Mouse (Mus musculus) telencephalon, adult 2 months (tissue): ENCODE measurements around the gene Ap4e1.
"Not testable (repeated sequence)": the region's sequence is repeated elsewhere in the genome, so short reads cannot be mapped to it uniquely, and the experiment has no call there.

Experiments
- DNase-seq: peaks from one replicate; pipeline ENCODE4 v3.0.0-alpha.2; 2011; ENCODE audit warnings: low read depth, low spot score

The Ap4e1 gene

GRCm38 (mm10) chr2:127074116-127074515 lies 65.6 kb downstream of the Ap4e1 start:
- no peak for DNase-seq

DNA sequence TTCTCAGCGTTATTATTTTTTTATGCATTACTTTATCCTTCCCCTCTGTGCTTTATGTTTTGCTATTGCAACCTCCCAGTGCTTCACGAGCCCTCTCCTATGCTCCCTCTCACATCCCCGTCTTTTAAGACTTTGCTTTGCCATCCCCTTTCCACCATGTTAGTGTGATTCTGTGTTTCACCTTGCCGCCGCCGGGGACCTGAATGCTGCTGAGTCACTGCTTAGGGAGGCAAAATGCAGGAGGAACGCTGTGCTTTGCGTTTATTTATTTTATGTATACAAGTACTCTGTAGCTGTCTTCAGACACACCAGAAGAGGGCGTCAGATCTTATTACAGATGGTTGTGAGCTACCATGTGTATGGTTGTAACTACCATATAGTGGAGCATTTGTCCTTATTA lies 69.1 kb downstream of the Ap4e1 start:
- DNase-seq = no peak

GRCm38 (mm10) chr2:127079066-127079465 lies 70.5 kb downstream of the Ap4e1 start:
- DNase-seq = not testable (repeated sequence)

DNA sequence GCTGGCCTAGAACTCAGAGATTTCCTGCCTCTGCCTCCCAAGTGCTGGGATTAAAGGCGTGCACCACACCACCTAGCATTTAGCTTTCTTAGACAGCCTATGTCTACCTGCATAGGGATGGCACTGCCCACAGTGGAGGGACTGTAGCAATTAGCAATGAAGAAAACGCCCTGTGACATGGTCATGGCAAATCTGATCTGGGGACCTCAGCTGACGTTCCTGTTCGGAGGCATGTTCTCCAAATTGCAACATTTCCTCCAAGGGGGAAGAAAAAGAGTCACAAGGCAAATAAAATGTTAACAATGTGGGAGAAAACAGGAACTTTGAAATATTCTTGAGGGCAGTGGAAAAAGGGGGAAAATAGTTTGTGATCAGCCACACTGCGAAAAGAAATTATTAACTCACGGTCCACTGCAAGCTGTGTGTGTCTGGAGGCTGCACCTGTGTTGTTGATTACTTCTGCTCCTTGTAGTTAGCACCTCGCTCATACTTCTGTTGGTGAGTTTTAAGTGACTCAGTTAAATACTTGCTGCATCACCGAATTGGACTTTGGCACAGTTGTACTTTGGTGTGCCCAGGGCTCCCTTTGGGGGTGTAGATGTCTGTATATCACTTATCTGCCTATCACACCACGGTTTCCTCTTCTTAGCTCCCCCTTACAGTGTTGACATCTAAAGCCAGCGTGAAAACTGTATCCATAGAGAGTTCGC lies 71.5 kb downstream of the Ap4e1 start:
- DNase-seq = no peak

DNA sequence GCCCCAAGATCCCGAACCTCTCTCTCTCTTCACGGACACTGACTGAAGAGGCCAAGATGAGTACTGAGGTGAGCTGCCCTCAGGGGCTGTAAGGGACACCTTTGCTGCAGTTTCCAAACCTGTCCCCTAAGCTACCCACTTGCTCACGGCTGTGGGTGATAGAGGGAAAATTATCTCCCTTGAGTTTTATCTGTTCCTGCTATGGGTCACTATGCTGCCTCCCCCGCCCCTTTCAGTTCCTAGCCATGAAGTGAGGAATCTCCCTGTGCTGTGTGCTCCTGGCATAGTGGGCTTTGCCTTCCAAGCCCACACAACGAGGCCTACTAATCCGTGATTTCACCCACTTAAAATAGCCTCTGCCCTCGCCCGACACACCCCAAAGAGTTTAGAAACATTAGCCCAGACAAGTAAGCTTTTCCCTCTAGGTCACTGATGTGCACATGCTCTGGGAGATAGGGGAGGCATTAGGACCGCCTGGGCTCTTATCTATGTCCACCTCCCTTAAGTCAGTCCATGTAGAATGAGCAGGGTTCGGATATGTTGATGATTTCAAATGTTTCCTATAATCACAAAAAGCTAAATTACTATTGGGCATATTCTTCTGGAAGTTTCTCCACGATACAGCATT lies 72.2 kb downstream of the Ap4e1 start:
- DNase-seq = no peak

DNA sequence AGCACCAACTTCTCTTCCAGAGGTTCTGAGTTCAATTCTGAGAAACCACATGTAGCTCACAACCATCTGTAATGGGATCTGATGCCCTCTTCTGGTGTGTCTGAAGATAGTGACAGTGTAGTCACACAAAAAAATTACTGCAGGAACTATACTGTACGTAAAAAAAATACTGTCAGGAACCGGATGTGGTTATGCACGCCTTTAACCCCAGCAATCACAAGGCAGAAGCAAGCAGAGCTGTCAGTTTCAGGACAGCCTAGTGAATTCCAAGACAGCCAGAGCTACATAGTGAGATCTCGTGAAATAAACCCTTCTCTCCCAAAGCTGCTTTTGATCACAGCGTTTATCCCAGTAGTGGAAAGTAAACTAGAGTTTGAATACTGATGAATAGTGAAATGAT lies 77.7 kb downstream of the Ap4e1 start:
- no peak for DNase-seq

DNA sequence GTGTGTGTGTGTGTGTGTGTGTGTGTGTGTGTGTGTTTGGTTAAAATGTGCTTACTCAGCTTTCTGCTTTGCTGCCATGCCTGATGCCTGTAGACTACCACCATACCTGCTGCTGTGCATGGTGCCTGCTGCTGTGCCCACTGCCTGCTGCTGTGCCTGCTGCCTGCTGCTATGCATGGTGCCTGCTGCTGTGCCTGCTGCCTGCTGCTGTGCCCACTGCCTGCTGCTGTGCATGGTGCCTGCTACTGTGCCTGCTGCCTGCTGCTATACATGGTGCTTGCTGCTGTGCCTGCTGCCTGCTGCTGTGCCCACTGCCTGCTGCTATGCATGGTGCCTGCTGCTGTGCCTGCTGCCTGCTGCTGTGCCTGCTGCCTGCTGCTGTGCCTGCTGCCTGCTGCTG lies 81.6 kb downstream of the Ap4e1 start:
- not testable (repeated sequence) for DNase-seq

- DNase-seq = no peak
Measured at GRCm38 (mm10) chr2:127092000-127092399, 83.5 kb downstream of the Ap4e1 start.

- no peak for DNase-seq
Measured at GRCm38 (mm10) chr2:127108986-127109385, 100.5 kb downstream of the Ap4e1 start.
